In the genomic region with DNA sequence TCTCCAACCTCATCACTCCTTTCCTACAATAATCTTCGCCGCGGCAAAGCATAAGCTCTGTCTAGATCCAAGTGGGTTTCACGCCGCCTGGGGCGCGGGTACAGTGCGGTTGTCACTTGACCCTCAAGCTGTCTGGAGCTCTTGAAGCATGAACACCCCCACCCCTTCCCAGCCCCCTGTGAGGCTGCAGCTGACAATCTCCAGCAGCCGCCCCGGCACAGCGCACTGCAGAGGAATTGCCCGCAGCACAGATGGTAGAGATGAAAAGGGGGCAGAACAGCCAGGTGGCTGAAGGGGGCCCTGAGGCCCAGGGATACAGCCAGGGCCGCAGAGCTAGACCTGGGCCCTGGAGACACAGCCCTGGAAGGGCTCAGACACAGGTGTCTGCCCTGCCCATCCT, we compare ENCODE assay signal across 14 mouse cellular contexts.
A peak's percentile ranks its signal among the peaks of the same experiment; 100 is the strongest.
DNase-seq lines count a peak whose midpoint lies in the region; ATAC-seq lines count a peak whose summit lies in the region.
"Had no signal": no experiment of that assay in that cellular context is flagged by ENCODE, and none has a peak within 500 bp of the region (broad histone marks: within the 10 kb centered on the region; RNA-seq: fewer than 3 reads in every experiment).

No protein-coding gene starts in this region.

- H3K9me3 ChIP-seq in lung, embryonic 15.5 days = no peaks in the 10 kb centered on the region
- no peaks in the 10 kb centered on the region for H3K9me3 ChIP-seq in forebrain, embryonic 16.5 days (ENCODE audit: control insufficient read depth, low read length)
- no peaks in the 10 kb centered on the region for H3K9me3 ChIP-seq in midbrain, embryonic 11.5 days (ENCODE audit: control insufficient read depth, low read length)
- H3K9me3 ChIP-seq: heart, embryonic 10.5 days had no signal

- no peaks in the 10 kb centered on the region for H3K27me3 ChIP-seq in lung, embryonic 15.5 days
- H3K27me3 ChIP-seq in forebrain, embryonic 16.5 days (replicated peaks; ENCODE audit: control insufficient read depth, insufficient read depth, low read length) = no peaks in the 10 kb centered on the region
- no peaks in the 10 kb centered on the region for H3K27me3 ChIP-seq in midbrain, embryonic 11.5 days (ENCODE audit: control insufficient read depth, insufficient read depth, low read length)

- DNase-seq in lung, postnatal 10 days = no peak
- DNase-seq in midbrain, embryonic 11.5 days (ENCODE audit: low spot score, missing footprints) = peak; percentile 41
- peak; percentile 68 for DNase-seq in retina, postnatal 1 day
- DNase-seq in T-cell, adult 2 months (ENCODE audit: low spot score) = no peak
- DNase-seq: cerebellum, adult 9-10 months; embryo, embryonic 11 days; gastrocnemius, postnatal 14 days; heart, postnatal 36 days; kidney, adult 2 months; liver had no signal

- no peak overlapping the region for H3K4me2 ChIP-seq in lung, embryonic 15.5 days
- no peak overlapping the region for H3K4me2 ChIP-seq in forebrain, embryonic 16.5 days (ENCODE audit: low read length)
- H3K4me2 ChIP-seq in midbrain, embryonic 11.5 days = no peak overlapping the region

- H3K4me1 ChIP-seq in lung, embryonic 15.5 days = no peaks in the 10 kb centered on the region
- peaks cover 5% of the 10 kb centered on the region; the same call in 1 of the 2 replicates for H3K4me1 ChIP-seq in forebrain, embryonic 16.5 days (replicated peaks; ENCODE audit: control insufficient read depth, insufficient read depth, low read length)
- H3K4me1 ChIP-seq in midbrain, embryonic 11.5 days (ENCODE audit: control insufficient read depth, insufficient read depth, low read length) = no peaks in the 10 kb centered on the region

- H3K9ac ChIP-seq in lung, embryonic 15.5 days = no peak overlapping the region
- H3K9ac ChIP-seq in forebrain, embryonic 16.5 days (replicated peaks; ENCODE audit: low read depth, low read length) = no peak overlapping the region
- no peak overlapping the region for H3K9ac ChIP-seq in midbrain, embryonic 11.5 days (ENCODE audit: low read length)

- ATAC-seq in lung, embryonic 15.5 days (ENCODE audit: borderline replicate concordance, extremely low read depth, low FRiP score, low TSS enrichment) = 0 out of 2 replicates have a peak, but pooled peaks have one; percentile 50
- ATAC-seq in forebrain, embryonic 16.5 days = 0 out of 2 replicates have a peak, but pooled peaks have one; percentile 38
- ATAC-seq in midbrain, embryonic 11.5 days (ENCODE audit: low FRiP score) = no peak
- ATAC-seq in cerebellum, adult (ENCODE audit: insufficient number of reproducible peaks, low FRiP score, low TSS enrichment) = no peak

- H3K36me3 ChIP-seq in lung, embryonic 15.5 days = no peaks in the 10 kb centered on the region
- no peaks in the 10 kb centered on the region for H3K36me3 ChIP-seq in forebrain, embryonic 16.5 days (ENCODE audit: control insufficient read depth, insufficient read depth)
- H3K36me3 ChIP-seq in midbrain, embryonic 11.5 days (ENCODE audit: control insufficient read depth, insufficient read depth, low read length) = no peaks in the 10 kb centered on the region
- H3K36me3 ChIP-seq: heart, embryonic 10.5 days had no signal

- no peak overlapping the region for H3K4me3 ChIP-seq in lung, embryonic 15.5 days
- no peak overlapping the region for H3K4me3 ChIP-seq in forebrain, embryonic 16.5 days (replicated peaks; ENCODE audit: low read length)
- no peak overlapping the region for H3K4me3 ChIP-seq in midbrain, embryonic 11.5 days (ENCODE audit: low read depth, low read length)
- H3K4me3 ChIP-seq: heart, embryonic 10.5 days had no signal

- H3K27ac ChIP-seq in lung, embryonic 15.5 days = no peak overlapping the region
- no peak overlapping the region for H3K27ac ChIP-seq in forebrain, embryonic 16.5 days (ENCODE audit: low read length)
- no peak overlapping the region for H3K27ac ChIP-seq in midbrain, embryonic 11.5 days (ENCODE audit: low read depth, low read length)
- H3K27ac ChIP-seq: heart, embryonic 10.5 days had no signal

- 72% methylated on average over 13 of the region's 13 CpGs for WGBS in lung, embryonic 15.5 days
- WGBS in forebrain, embryonic 16.5 days = 61% methylated on average over 13 of the region's 13 CpGs
- 85% methylated on average over 13 of the region's 13 CpGs for WGBS in midbrain, embryonic 11.5 days

Comparison
In these comparisons a context has a peak if more than half of its experiments do, and no peak if none do; other contexts are left out.
1. ATAC-seq: peak in lung, embryonic 15.5 days (single experiment) and forebrain, embryonic 16.5 days (single experiment); none in midbrain, embryonic 11.5 days (single experiment) and cerebellum, adult (single experiment).
2. DNase-seq: peak in midbrain, embryonic 11.5 days (single experiment) and retina, postnatal 1 day (single experiment); none in lung, postnatal 10 days (single experiment) and T-cell, adult 2 months (single experiment).